19 mouse cellular contexts compared by ENCODE assay signal in genomic region chr1:179343426-179343825, GRCm38 (mm10).
DNase-seq lines count a peak whose midpoint lies in the region; ATAC-seq lines count a peak whose summit lies in the region.
"Had no signal": no experiment of that assay in that cellular context is flagged by ENCODE, and none has a peak within 500 bp of the region (broad histone marks: within the 10 kb centered on the region; RNA-seq: fewer than 3 reads in every experiment).

No protein-coding gene starts in this region.

- H3K4me3 ChIP-seq in embryonic facial prominence, embryonic 14.5 days (ENCODE audit: low read depth, low read length), result no peak overlapping the region
- no peak overlapping the region for H3K4me3 ChIP-seq in embryonic facial prominence, embryonic 10.5 days
- H3K4me3 ChIP-seq in midbrain, embryonic 11.5 days (ENCODE audit: low read depth, low read length), result no peak overlapping the region
- no peak overlapping the region for H3K4me3 ChIP-seq in midbrain, embryonic 16.5 days (ENCODE audit: low read depth, low read length)
- H3K4me3 ChIP-seq: embryonic facial prominence, embryonic 13.5 days; forebrain, embryonic 13.5 days; gastrocnemius, adult 2 months; heart, embryonic 12.5 days; hindbrain, embryonic 15.5 days had no signal

- H3K9me3 ChIP-seq in embryonic facial prominence, embryonic 14.5 days (ENCODE audit: control insufficient read depth, low read length), result no peaks in the 10 kb centered on the region
- H3K9me3 ChIP-seq in embryonic facial prominence, embryonic 10.5 days, result no peaks in the 10 kb centered on the region
- no peaks in the 10 kb centered on the region for H3K9me3 ChIP-seq in midbrain, embryonic 11.5 days (ENCODE audit: control insufficient read depth, low read length)
- H3K9me3 ChIP-seq in midbrain, embryonic 16.5 days (replicated peaks; ENCODE audit: control insufficient read depth, low read length, poor library complexity, severe bottlenecking), result no peaks in the 10 kb centered on the region
- H3K9me3 ChIP-seq: embryonic facial prominence, embryonic 13.5 days; forebrain, embryonic 13.5 days; heart, embryonic 12.5 days; hindbrain, embryonic 15.5 days had no signal

- H3K27me3 ChIP-seq in embryonic facial prominence, embryonic 14.5 days (replicated peaks; ENCODE audit: control insufficient read depth, insufficient read depth, low read length), result no peaks in the 10 kb centered on the region
- H3K27me3 ChIP-seq in embryonic facial prominence, embryonic 10.5 days (replicated peaks; ENCODE audit: low read depth, poor library complexity, severe bottlenecking), result no peaks in the 10 kb centered on the region
- H3K27me3 ChIP-seq in midbrain, embryonic 11.5 days (ENCODE audit: control insufficient read depth, insufficient read depth, low read length), result no peaks in the 10 kb centered on the region
- H3K27me3 ChIP-seq in midbrain, embryonic 16.5 days (ENCODE audit: control insufficient read depth, insufficient read depth, low read depth, low read length), result no peaks in the 10 kb centered on the region
- H3K27me3 ChIP-seq: embryonic facial prominence, embryonic 13.5 days; forebrain, embryonic 13.5 days; heart, embryonic 12.5 days; hindbrain, embryonic 15.5 days; Patski had no signal

- no peak overlapping the region for H3K27ac ChIP-seq in embryonic facial prominence, embryonic 14.5 days (replicated peaks; ENCODE audit: low read depth, low read length)
- H3K27ac ChIP-seq in embryonic facial prominence, embryonic 10.5 days (replicated peaks), result no peak overlapping the region
- no peak overlapping the region for H3K27ac ChIP-seq in midbrain, embryonic 11.5 days (ENCODE audit: low read depth, low read length)
- no peak overlapping the region for H3K27ac ChIP-seq in midbrain, embryonic 16.5 days (ENCODE audit: low read length)
- H3K27ac ChIP-seq: embryonic facial prominence, embryonic 13.5 days; forebrain, embryonic 13.5 days; gastrocnemius, adult 2 months; hindbrain, embryonic 15.5 days had no signal

- ATAC-seq in embryonic facial prominence, embryonic 14.5 days (ENCODE audit: low read depth), result no peak
- ATAC-seq in midbrain, embryonic 11.5 days (ENCODE audit: low FRiP score), result no peak
- no peak for ATAC-seq in midbrain, embryonic 16.5 days
- ATAC-seq: activated CD4-positive, CD25-positive, alpha-beta regulatory T cell, adult 4 months; forebrain, embryonic 13.5 days; Patski had no signal

- WGBS in embryonic facial prominence, embryonic 14.5 days, result 87% methylated on average over 17 of the region's 17 CpGs
- 93% methylated on average over 17 of the region's 17 CpGs for WGBS in embryonic facial prominence, embryonic 10.5 days
- 93% methylated on average over 17 of the region's 17 CpGs for WGBS in midbrain, embryonic 11.5 days
- 71% methylated on average over 17 of the region's 17 CpGs for WGBS in midbrain, embryonic 16.5 days

- no peaks in the 10 kb centered on the region for H3K4me1 ChIP-seq in embryonic facial prominence, embryonic 14.5 days (ENCODE audit: control insufficient read depth, insufficient read depth, low read length)
- peaks cover 7% of the 10 kb centered on the region; the same call in 1 of the 2 replicates for H3K4me1 ChIP-seq in embryonic facial prominence, embryonic 10.5 days
- H3K4me1 ChIP-seq in midbrain, embryonic 11.5 days (ENCODE audit: control insufficient read depth, insufficient read depth, low read length), result no peaks in the 10 kb centered on the region
- peaks cover 16% of the 10 kb centered on the region for H3K4me1 ChIP-seq in midbrain, embryonic 16.5 days (ENCODE audit: control insufficient read depth, insufficient read depth, low read length)
- H3K4me1 ChIP-seq: embryonic facial prominence, embryonic 13.5 days; heart, embryonic 12.5 days had no signal

- no peak overlapping the region for H3K9ac ChIP-seq in embryonic facial prominence, embryonic 14.5 days (ENCODE audit: low read depth, low read length)
- H3K9ac ChIP-seq in midbrain, embryonic 11.5 days (ENCODE audit: low read length), result no peak overlapping the region
- H3K9ac ChIP-seq in midbrain, embryonic 16.5 days (ENCODE audit: low read depth, low read length), result no peak overlapping the region
- H3K9ac ChIP-seq: embryonic facial prominence, embryonic 13.5 days; forebrain, embryonic 13.5 days; heart, embryonic 12.5 days; hindbrain, embryonic 15.5 days had no signal

- H3K36me3 ChIP-seq in embryonic facial prominence, embryonic 14.5 days (ENCODE audit: control insufficient read depth, insufficient read depth, low read length), result no peaks in the 10 kb centered on the region
- no peaks in the 10 kb centered on the region; the same call in 1 of the 2 replicates for H3K36me3 ChIP-seq in embryonic facial prominence, embryonic 10.5 days (replicated peaks)
- H3K36me3 ChIP-seq in midbrain, embryonic 11.5 days (ENCODE audit: control insufficient read depth, insufficient read depth, low read length), result no peaks in the 10 kb centered on the region
- no peaks in the 10 kb centered on the region for H3K36me3 ChIP-seq in midbrain, embryonic 16.5 days (ENCODE audit: control insufficient read depth, insufficient read depth, low read length)
- H3K36me3 ChIP-seq: embryonic facial prominence, embryonic 13.5 days; heart, embryonic 12.5 days; hindbrain, embryonic 15.5 days had no signal

- H3K4me2 ChIP-seq in embryonic facial prominence, embryonic 14.5 days (ENCODE audit: low read depth, low read length), result no peak overlapping the region
- H3K4me2 ChIP-seq in midbrain, embryonic 11.5 days, result no peak overlapping the region
- H3K4me2 ChIP-seq in midbrain, embryonic 16.5 days (ENCODE audit: low read length), result no peak overlapping the region
- H3K4me2 ChIP-seq: embryonic facial prominence, embryonic 13.5 days; forebrain, embryonic 13.5 days; heart, embryonic 12.5 days; hindbrain, embryonic 15.5 days had no signal

- DNase-seq in embryonic facial prominence, embryonic 14.5 days (ENCODE audit: low spot score), result peak; percentile 12
- DNase-seq in embryonic facial prominence, embryonic 10.5 days (ENCODE audit: low spot score), result no peak
- DNase-seq in midbrain, embryonic 11.5 days (ENCODE audit: low spot score, missing footprints), result peak; percentile 51
- peak; percentile 34 for DNase-seq in Muller cell, postnatal 12 days (ENCODE audit: inconsistent ontology term)
- peak; percentile 86 for DNase-seq in retina, postnatal 1 day
- no peak for DNase-seq in spleen, postnatal 14 days (ENCODE audit: low spot score in 2 of 2)
- DNase-seq: adrenal gland, adult 8-10 months; adrenal gland, postnatal 36 days; cerebellum, adult 2 months; cerebellum, postnatal 14 days; gastrocnemius, adult 2 months; gastrocnemius, postnatal 25 days had no signal

Comparison
In these comparisons a context has a peak if more than half of its experiments do, and no peak if none do; other contexts are left out.
1. DNase-seq: peak in embryonic facial prominence, embryonic 14.5 days (single experiment), midbrain, embryonic 11.5 days (single experiment), Muller cell, postnatal 12 days (single experiment) and retina, postnatal 1 day (single experiment); none in embryonic facial prominence, embryonic 10.5 days (single experiment) and spleen, postnatal 14 days (0 of 2).